Mouse (Mus musculus) lung, postnatal 4 days (tissue): Measurements from ENCODE around the gene C530025M09Rik.
A peak's percentile ranks its signal among the peaks of the same experiment; 100 is the strongest.

Source experiments
- DNase-seq, 2 experiments: peaks; one replicate each; pipeline ENCODE4 v3.0.0; 2021

C530025M09Rik gene

GRCm38 (mm10) chr2:149830536-149831458, at the start of gene C530025M09Rik:
Gene C530025M09Rik, minus strand, starts transcription at chr2:149831213.
- peak; percentile 19 to 46 for DNase-seq

DNA sequence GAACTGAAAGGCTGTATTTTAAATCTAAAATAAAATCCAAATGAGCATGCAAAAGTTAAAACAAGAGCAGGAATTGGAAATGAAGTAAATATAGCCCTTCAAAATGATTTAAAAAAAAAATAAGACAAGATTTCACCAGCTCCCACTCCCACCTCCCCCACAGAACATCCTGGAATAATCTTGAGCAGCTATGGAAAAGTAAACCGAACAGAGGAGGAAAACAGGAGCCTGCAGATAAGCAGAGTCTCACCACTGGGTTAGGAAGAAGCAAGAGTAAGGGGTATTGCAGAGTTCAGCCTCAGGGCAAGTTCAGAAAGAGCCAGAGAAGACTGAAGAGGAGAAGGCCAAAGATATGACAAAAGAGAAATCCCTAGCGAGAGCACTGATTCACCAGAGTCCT, 46.9 kb upstream of the C530025M09Rik start:
- DNase-seq, result no peak

DNA sequence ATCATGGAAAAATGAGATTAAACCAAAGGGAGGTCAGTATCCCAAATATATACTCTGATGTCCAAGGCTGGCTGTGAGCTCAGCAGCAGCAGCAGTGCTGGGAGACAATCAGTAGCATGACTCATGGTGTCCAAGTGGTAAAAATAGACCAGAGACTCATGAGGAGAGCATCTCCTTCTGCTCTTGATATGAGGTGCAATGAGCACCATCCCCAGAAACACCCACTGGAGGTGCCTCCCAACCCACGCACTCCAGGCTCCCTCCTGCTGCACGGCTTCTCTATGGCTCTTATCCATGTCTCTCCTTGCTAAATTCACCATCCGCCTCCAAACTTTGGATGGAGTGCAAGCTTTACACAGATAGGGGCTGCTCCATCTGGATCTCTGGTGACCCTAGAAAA, 42.3 kb upstream of the C530025M09Rik start:
- no peak for DNase-seq

DNA sequence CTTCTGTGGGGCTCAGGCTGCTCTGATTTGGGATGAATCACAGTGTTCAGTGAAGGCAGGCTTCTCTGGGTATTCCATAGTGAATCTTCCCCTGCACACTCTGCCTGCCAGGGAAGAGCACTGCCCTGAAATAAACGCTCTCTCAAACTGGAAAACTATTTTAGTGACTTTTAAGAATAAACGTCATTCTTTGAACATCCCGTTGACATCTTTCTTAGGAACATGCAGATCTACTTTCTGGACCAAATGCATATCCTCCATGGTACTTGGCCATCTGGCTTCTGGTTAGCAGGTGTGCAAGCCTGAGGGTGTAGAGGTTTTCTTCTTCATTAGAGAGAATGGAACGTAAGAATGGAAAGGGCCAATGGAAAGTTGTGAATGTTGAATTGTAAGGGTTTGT, 41.5 kb upstream of the C530025M09Rik start:
- DNase-seq, result no peak

- DNase-seq, result no peak
Observed at GRCm38 (mm10) chr2:149870496-149870895, 39.5 kb upstream of the C530025M09Rik start.

DNA sequence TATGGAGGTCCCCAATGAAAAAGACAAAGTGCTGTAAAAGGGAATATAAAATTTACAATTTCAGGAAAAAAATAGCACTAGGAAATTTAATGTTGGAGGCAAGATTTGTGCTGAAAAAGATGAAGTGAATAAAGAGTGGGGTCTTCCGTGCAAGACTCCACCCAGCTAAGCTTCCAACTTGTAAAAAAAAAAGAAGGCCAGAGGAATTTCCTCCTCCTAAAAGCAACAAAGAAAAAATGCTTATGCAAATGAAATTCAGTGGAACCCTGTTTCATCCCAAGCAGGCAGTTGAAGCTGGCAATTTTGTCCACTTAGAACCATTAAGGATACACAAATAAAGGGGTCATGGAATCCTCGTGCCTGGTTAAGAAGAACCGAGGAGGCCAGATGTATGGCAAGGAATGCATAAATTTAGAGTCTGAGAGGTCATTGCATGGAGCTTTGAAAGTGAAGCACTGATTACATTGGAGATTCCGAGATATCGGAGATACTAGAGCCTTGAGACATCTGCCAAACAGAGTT, 35.0 kb upstream of the C530025M09Rik start:
- DNase-seq, result no peak

DNA sequence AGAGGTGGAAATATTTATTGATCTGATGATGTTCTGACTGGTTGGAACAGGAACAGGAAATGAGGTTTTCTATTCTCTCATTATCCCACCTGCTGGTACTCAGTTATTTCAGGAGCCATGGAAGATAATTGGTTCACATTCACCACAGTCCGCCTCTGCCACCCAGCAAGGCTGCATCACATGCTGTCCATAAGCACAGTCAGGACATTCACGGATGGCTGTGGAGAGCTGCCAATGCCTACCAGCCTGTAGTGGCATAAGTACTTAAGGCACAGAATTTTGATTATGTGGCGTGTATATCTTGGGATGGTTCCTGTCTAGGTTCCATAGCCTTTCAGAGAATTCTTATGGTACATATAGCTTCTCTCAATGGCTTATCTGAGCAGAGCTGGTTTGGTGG, 30.0 kb upstream of the C530025M09Rik start:
- DNase-seq, result no peak

- DNase-seq, result no peak
Observed at GRCm38 (mm10) chr2:149848778-149849177, 17.8 kb upstream of the C530025M09Rik start.

- DNase-seq, result peak; percentile 47 to 82
Observed at GRCm38 (mm10) chr2:149844575-149844974, 13.6 kb upstream of the C530025M09Rik start.

- DNase-seq, result no peak
Observed at GRCm38 (mm10) chr2:149839666-149840065, 8.7 kb upstream of the C530025M09Rik start.

- no peak for DNase-seq
Observed at GRCm38 (mm10) chr2:149836471-149837135, 5.6 kb upstream of the C530025M09Rik start.

GRCm38 (mm10) chr2:149835091-149835490, 4.1 kb upstream of the C530025M09Rik start:
- no peak for DNase-seq

- no peak for DNase-seq
Observed at GRCm38 (mm10) chr2:149832301-149832700, 1.3 kb upstream of the C530025M09Rik start.

DNA sequence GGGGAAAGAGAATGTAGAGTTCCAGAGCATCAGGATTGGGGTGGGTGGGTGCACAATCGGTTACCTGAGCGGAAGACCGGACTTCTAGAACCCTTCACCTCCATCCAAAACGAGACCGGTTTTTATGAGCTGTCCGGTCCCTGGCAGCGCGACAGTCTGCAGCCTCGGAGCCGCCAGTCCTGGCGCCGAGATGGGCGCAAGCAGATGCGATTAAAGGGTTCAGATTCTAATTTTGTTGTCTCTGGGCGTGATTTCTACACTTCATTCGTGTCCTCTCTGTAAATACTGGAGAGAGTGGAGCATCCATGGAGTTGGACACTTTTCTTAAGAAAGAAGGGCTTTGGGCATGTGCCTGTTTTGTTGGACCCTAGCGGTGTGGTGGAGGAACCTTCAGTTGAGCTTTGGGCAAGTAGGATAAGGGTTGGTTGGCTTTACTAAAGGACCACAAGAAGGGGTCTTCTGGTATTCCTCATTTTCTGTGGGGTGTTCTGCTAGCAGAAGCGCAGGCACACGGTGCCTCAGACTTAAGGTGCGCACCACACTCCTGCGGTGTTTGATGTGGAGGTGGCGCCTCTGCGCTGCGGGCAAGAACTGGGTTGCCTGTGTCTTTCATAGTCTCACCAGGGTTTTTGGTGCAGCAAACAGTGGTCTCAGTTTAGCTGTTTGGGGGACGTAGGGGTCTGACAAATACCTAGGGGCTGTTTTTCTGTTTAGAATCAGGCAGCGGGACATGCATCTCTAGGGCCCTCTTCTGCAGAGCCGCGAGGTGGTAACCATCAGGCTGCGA, 639 bp upstream of the C530025M09Rik start:
- DNase-seq, result no peak

DNA sequence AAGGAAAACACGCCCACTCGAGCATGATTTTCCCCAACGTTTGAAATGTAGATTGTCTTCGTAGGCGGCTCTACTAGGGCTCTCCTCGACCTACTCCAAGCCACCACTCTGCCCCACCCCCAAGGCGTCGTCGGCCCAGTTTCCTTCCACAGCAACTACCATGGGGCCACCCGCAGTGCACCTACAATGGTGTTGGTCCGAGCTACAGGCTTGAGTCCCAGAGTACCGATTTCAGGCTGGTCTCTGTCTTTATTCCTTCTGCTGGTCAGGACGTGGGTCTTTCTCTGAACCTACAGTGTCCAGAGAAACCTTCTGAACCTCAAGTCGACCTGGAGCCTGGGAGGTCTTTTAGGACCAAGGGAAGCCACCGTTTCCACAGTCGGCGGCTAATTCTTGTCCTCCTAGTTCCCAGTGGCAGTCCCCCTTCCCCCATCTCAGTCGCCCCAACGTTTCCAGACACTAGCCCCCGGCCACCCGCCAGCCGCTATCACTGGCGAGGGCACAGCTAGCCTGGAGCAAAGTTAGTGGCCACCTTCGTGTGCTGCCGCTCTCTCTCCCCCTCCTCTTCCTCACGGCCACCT, 968 bp downstream of the C530025M09Rik start:
- peak in 1 of 2 experiments; percentile 26 for DNase-seq

DNA sequence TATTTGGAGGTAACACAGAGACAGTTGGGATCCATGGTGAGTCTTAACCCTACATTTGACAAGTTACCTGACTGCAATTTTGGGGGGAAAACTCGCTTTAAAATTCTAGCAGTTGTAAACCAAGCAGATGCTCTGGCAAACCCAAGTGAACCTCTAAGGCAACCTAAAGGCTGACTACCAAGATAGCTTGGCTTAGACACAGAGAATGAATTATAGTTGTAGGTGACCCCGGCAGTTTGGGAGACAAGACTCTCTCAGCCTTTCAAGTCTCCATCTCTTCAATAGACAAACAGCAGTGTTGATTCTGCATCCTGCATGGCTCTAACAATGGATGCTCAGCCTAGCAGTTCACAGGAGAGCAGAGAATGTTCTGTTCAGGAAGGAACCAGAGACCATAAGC, 2.1 kb downstream of the C530025M09Rik start, which contains the start of gene Syndig1:
Syndig1 (plus strand) TSS at position 301 of the 400 bp plus-strand sequence.
- DNase-seq, result no peak

GRCm38 (mm10) chr2:149820201-149820600, 10.8 kb downstream of the C530025M09Rik start:
- no peak for DNase-seq

- DNase-seq, result no peak
Observed at GRCm38 (mm10) chr2:149819751-149820150, 11.3 kb downstream of the C530025M09Rik start.

GRCm38 (mm10) chr2:149818395-149818794, 12.6 kb downstream of the C530025M09Rik start:
- DNase-seq, result no peak

DNA sequence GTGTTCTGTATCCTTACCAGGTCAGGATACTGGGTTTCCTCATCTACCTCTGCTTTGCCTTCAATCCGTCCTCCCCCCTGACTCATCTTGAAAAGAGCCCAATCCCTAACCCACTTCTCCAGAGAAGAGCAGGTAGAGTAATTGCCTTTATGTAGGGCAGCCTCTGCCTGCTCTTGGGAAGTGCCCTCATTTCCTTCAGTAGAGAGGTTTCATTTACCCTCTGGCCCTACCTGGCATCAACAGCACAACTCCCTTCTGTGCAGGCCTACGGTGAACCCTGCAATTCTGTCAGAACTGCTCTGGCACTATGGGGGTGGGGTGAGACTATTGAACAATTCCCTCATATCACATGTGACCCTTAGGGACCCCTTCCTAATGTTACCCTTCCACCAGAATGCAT, 18.1 kb downstream of the C530025M09Rik start:
- DNase-seq, result no peak

DNA sequence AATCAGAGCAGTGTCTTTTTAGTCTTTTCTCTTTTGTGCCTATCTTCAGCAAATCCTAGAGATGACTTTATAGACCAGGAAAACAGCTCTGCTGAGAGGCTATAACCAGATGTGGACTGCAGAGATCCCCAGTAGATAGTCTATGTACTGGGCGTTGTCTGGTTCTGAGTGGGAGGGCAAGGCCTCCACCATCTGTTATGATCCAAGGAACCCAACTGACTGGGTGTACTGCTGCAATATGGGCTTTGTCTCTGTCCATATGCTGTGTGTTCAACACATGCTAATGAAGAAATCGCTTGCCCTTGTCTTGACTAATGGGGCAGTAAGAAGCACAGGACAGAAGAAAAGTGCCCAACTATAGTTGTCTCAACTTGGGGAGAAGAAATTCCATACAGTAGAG, 25.8 kb downstream of the C530025M09Rik start:
- no peak for DNase-seq

DNA sequence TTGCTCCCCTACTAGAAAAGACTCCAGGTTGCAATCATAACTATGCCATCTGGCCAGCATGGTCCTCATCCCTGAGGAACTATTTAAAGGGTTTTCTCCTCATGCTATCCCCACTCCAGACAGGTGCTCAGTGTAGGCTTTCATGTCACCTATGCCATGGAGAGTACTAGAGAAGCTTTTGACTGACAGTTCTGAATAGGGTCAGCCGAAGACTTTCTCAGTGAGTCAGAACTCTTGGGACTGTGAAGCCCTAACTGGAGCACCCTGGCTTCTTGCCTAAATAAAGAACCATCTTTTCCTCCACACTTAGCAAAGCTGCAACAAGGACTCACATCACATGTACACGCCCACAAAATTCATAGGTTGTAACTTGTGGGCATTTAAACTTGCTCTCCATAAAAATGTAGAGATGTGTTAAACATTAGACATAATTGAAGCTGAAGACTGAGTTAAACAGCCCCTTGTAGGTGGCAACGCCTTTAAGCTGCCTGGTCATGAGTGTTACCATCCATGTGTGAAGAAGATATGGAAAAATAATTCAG, 26.3 kb downstream of the C530025M09Rik start:
- DNase-seq, result no peak
